Mouse (Mus musculus) gastrocnemius, adult 2 months (tissue): ENCODE data around the gene Gtf3c6. TPM values are rescaled to one million over a fixed set of nuclear protein-coding genes. Genes with fewer than 3 reads are reported as not detected.

Experiments
- DNase-seq: peaks from one replicate; pipeline ENCODE4 v3.0.0; 2022
- H3K27ac ChIP-seq: fragments of 200-600 bp; 2 replicates; pipeline ENCODE4 v1.8.1; 2022; ENCODE audit warnings: mild to moderate bottlenecking
- H3K4me3 ChIP-seq: fragments of 200-600 bp; 2 replicates; pipeline ENCODE4 v1.8.1; 2022; ENCODE audit warnings: mild to moderate bottlenecking, moderate library complexity
- CTCF ChIP-seq: fragments of 200-600 bp; IDR thresholded peaks from 2 replicates; pipeline ENCODE4 v1.8.1; 2022; ENCODE audit warnings: antibody characterized with exemption, mild to moderate bottlenecking, moderate library complexity
- intact Hi-C: fragments of 180-260 bp; cut with DNase I; formaldehyde crosslinking; loops from one replicate; pipeline ENCODE4 v1.15.1; 2025
- total RNA-seq, 2 experiments: library from RNA; stranded (reverse); gene quantifications; 2 replicates each; pipeline ENCODE4 v1.2.3; 2021

Gtf3c6 gene
- total RNA-seq, 2 experiments from 2014 or later = 27.0 to 27.7 TPM

- no peak for TF ChIP-seq CTCF
- H3K4me3 ChIP-seq = no peak overlapping the region
- no peak overlapping the region for H3K27ac ChIP-seq
- intact Hi-C loops = no loop called here
- DNase-seq = no peak
Observed at GRCm38 (mm10) chr10:40250969-40251368, 6.9 kb downstream of the Gtf3c6 start.

- no peak for DNase-seq
- Histone ChIP-seq H3K27ac (no peak overlapping the region), H3K4me3 (no peak overlapping the region)
- intact Hi-C loops = no loop called here
- TF ChIP-seq CTCF = peak; percentile 32; the same call in 1 of the 2 replicates
Observed at GRCm38 (mm10) chr10:40249625-40250024, 8.3 kb downstream of the Gtf3c6 start.

DNA sequence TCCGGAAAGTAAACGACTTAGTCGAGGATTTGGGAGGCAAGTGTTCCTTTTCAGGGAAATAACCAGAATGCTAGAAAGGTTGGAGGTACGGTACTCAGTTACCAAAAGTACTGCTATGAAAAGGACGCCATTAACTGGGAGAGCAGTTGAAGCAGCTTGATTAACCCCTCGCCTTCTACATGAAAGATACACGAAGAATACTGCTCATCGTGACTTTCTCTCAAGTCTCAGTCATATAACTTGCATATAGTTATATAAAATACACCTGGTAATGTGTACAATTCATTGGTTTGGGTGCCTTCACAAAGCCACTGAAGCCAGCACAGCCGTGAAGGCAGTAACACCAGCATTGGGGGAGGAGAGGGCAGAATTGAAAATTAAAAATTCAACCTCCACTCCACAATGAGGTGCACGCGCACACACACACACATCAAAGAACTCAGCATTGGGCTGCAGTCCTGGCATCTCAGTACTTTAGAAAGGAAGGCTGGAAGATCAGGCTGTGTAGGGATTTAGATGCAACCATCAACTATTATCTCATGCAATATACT, 10.7 kb downstream of the Gtf3c6 start:
- intact Hi-C loops = no loop called here
- no peak for TF ChIP-seq CTCF
- H3K4me3 ChIP-seq = peak overlapping the region; percentile 95
- DNase-seq = no peak
- peak overlapping the region; percentile 90 for H3K27ac ChIP-seq

DNA sequence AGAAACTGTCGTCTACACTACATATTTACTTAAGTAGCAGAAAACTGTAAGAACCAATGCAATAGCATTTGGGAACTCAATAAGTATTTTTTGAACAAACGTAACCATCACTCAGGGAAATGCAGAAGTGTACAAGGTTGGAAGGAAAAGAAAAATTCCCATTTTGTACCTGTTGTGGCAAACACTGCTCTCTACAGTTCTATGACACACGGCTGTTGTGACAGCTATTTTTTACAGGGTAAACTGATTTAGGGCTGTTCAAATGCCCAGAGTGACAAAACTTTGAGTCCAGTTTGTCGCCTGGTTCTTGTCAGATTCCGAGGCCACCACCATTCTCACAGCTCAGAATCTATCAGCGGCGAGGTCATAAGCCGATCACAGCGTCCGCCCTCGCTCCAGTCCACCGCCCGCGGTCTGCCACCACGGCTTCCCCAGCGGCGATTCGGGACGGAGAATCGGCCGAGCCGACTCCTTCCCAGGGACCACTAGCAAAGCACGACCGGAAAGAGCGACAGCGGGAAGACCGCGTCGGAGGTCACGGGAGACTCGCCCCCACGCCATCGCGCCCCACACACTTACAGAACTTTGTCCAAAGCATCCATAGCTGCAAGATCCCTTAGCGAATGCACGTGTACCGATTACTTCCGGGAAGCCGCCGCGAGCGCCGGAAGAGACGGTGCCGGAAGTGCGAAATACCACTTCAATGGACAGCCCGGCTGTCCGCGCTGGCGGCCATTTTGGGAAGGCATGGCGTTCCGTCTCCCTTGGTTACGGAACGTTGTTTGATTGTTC, 11.3 kb downstream of the Gtf3c6 start, which contains the start of gene Rpf2:
Gene Rpf2 (minus strand): TSS at position 663 of the 792 bp plus-strand sequence.
- intact Hi-C loops = no loop called here
- H3K4me3 ChIP-seq = peak within 1 kb of the TSS; percentile 95

DNA sequence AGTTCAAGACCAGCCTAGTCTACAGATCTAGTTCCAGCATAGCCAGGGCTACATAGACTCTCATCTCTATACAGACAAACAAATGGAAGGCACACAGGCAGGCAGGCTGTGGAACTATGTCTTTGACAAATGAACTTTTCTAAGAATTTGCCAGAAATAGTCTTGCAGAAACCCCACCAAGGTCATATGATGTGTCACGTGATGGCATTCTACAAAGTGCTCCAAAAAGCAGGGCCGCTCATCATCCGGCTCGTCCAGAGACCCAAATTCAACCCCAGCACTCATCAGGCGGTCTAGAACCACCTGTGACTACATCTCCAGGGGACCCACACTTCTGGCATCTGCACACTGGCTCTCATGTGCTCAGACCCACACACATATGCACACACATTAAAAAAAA, 20.1 kb downstream of the Gtf3c6 start:
- no peak overlapping the region for H3K4me3 ChIP-seq
- no peak for TF ChIP-seq CTCF
- H3K27ac ChIP-seq = no peak overlapping the region
- intact Hi-C loops = no loop called here
- DNase-seq = no peak

More for the DNA sequence above, 11.3 kb downstream of the Gtf3c6 start, which contains the start of gene Rpf2:
- DNase-seq = peak; percentile 90
- no peak for TF ChIP-seq CTCF
- peak within 1 kb of the TSS; percentile 90 for H3K27ac ChIP-seq

GRCm38 (mm10) chr10:40233241-40233640, 24.7 kb downstream of the Gtf3c6 start:
- TF ChIP-seq CTCF = no peak
- H3K27ac ChIP-seq = no peak overlapping the region
- H3K4me3 ChIP-seq = no peak overlapping the region
- intact Hi-C loops = no loop called here
- DNase-seq = no peak

- H3K4me3 ChIP-seq = no peak overlapping the region
- DNase-seq = no peak
- H3K27ac ChIP-seq = no peak overlapping the region
- intact Hi-C loops = no loop called here
- TF ChIP-seq CTCF = no peak
Observed at GRCm38 (mm10) chr10:40232442-40232841, 25.5 kb downstream of the Gtf3c6 start.

DNA sequence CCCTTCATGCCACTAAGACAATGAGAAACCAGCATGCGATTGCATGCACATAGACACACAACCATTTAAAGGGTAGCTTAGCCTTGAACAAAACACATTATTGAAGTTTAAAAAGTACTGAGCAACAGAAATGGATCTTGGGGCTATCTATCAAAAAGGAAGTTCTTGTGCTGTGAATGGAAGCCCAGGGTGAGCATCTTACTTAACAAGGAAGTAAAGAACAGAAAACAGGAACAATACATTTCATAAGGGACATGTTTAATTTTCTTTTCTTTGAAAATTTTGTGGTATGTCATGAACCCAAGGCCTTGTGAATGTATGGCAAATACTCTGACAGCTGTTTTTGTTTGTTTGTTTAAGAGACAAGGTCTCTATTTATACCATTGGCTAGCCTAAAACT, 28.2 kb downstream of the Gtf3c6 start:
- no peak for DNase-seq
- no peak overlapping the region for H3K27ac ChIP-seq
- TF ChIP-seq CTCF = no peak
- intact Hi-C loops = no loop called here
- no peak overlapping the region for H3K4me3 ChIP-seq

DNA sequence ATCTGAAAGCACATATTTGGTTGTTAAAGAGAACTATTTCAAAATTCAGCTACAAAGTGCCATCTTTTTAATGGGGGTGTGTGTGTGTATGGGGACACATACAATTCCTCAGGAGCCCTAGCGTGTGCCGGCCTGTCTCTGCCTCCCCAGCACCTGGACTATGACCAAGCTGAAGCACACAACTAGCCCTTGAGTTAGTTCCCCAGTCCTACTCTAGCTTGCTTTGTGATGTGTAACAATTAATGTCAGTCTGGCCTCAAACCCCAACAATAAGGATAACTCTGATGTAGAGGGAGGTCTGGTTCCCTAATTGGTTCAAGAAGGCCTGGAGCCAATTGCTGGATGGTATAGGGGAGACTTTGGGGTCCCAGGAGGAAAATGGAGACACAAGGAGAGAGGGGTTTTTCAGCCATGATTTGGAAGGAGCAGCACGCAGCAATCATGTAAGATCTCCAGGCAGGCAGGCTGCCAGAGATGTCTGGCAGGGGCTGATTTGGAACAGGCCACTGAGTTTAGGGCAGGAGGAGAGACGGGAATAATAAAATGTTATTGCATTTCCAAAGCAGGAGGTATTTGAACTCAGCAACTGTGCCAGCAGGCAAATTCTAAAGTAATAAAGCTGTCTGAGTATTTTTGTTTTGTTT, 30.1 kb downstream of the Gtf3c6 start:
- H3K4me3 ChIP-seq = no peak overlapping the region
- no peak for TF ChIP-seq CTCF
- peak; percentile 32 for DNase-seq
- H3K27ac ChIP-seq = no peak overlapping the region
- intact Hi-C loops = no loop called here

DNA sequence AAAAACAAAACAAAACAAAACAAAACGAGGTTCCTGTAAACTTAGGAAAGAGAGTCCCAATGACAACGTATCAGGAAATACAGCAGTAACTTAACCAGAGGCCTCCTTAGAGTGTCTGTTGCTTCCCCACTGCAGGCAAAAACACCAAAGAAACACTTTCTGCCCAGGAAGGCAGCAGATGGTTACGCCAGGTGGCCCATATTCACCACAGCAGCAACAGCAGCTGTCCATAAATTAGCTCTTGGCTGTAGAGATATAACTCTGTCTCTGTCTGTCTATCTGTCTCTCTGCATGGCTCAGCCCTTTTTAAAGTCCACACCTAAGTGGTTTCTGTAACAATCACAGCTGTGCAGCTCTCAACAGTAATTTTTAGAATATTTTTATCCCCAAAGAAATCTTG, 39.0 kb downstream of the Gtf3c6 start:
- DNase-seq = no peak
- no peak overlapping the region for H3K4me3 ChIP-seq

GRCm38 (mm10) chr10:40212443-40213169, 45.3 kb downstream of the Gtf3c6 start:
- Histone ChIP-seq H3K27ac (no peak overlapping the region), H3K4me3 (no peak overlapping the region)
- DNase-seq = peak; percentile 89
- intact Hi-C loops = loop anchor here (1.0 to 2.0 kb wide), 3 partner anchors 70 to 252 kb away; partner anchors contain the start of genes Mfsd4b3 and Slc16a10
- no peak for TF ChIP-seq CTCF

More for the DNA sequence above, 39.0 kb downstream of the Gtf3c6 start:
- intact Hi-C loops = no loop called here
- TF ChIP-seq CTCF = no peak
- H3K27ac ChIP-seq = no peak overlapping the region

Other genes starting within 250 kb of the Gtf3c6 start
- gene Mfsd4b1, start 232.8 kb downstream of the Gtf3c6 start, total RNA-seq = 1 to 10 TPM; 2.6 to 3.5 TPM
- gene Slc16a10, start 115.8 kb downstream of the Gtf3c6 start, total RNA-seq = 10 to 100 TPM; 39.8 to 43.6 TPM
- 10 to 100 TPM; 13.5 to 17.3 TPM for gene Rpf2, start 11.1 kb downstream of the Gtf3c6 start, total RNA-seq
- 100 to 1,000 TPM in 1 of 2 experiments, 10 to 100 TPM in 1; 94.9 to 998 TPM for gene Amd1, start 44.1 kb upstream of the Gtf3c6 start, total RNA-seq
- gene Cdk19, start 81.5 kb upstream of the Gtf3c6 start, total RNA-seq = 10 to 100 TPM in 1 of 2 experiments, 1 to 10 TPM in 1; 5.9 to 32.3 TPM